Mouse (Mus musculus): Measurements from ENCODE around the gene Snx32.

Snx32 gene

GRCm38 (mm10) chr19:5510031-5511026 lies at the start of gene Snx32:
Gene Snx32 (minus strand): TSS chr19:5510538.
- CTCF ChIA-PET, result interaction anchor here (0.6 to 1.2 kb wide), 5 partner anchors 15 to 606 kb away, joined by 3 to 8 read pairs (median 3); partner anchors contain the start of genes Cfl1 and Mus81

- CTCF ChIA-PET, result interaction anchor here (0.6 to 2.1 kb wide), 2 partner anchors 9 to 409 kb away, joined by 3 to 7 read pairs; no protein-coding TSS in a partner anchor
Observed at GRCm38 (mm10) chr19:5559631-5560456, 49.5 kb upstream of the Snx32 start.

DNA sequence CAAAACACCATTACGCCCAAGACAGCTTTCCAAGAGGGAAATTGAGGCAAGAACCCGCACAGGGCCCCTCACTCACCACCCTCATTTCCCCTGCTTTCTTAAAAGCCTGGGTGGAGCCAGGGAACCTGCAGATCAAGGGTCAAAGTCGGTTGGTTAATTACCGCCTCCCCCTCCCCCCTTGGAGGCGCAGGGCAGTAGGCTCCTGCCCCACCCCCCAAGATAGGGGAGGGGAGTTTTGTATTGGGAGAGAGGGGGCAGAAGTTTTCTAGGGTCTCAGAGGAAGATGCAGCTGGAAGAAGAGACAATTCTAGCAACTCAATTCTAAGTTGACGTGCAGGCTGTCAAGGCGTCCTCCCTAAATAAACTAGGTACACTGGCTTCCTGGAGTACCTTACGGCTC lies 48.9 kb upstream of the Snx32 start:
- CTCF ChIA-PET, result interaction anchor here (0.6 to 2.1 kb wide), 2 partner anchors 10 to 408 kb away, joined by 3 to 7 read pairs; no protein-coding TSS in a partner anchor

GRCm38 (mm10) chr19:5558770-5559169 lies 48.4 kb upstream of the Snx32 start:
- CTCF ChIA-PET, result interaction anchor here (0.6 to 0.7 kb wide), 2 partner anchors 271 to 408 kb away, joined by 3 read pairs; no protein-coding TSS in a partner anchor

- CTCF ChIA-PET, result interaction anchor here (0.7 kb wide), 1 partner anchor 270 kb away, joined by 3 read pairs; no protein-coding TSS in a partner anchor
Observed at GRCm38 (mm10) chr19:5558169-5558568, 47.8 kb upstream of the Snx32 start.

- CTCF ChIA-PET, result no interaction called here
Observed at GRCm38 (mm10) chr19:5554212-5554611, 43.9 kb upstream of the Snx32 start.

- CTCF ChIA-PET, result no interaction called here
Observed at GRCm38 (mm10) chr19:5553802-5554201, 43.5 kb upstream of the Snx32 start.

- CTCF ChIA-PET, result no interaction called here
Observed at GRCm38 (mm10) chr19:5547471-5548056, 37.2 kb upstream of the Snx32 start.

DNA sequence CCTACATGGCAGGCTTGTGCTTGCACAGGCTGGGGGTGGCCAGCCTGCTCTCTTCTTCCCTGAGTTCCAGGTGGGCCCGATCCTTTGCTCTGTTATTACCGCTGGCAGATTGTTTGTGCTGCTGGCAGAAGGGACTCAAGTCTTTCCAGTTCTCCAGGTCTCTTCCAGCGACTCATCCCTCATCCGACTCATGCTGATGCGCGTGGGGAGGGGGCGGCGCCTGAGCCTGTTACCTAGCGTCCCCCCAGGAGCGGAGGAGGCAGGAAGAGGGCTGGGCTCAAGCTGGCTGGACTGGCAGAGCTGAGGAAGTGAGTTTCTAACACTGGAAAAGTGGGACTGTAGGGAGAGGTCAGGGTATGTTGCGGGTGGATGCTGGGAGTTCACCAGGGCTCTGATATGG lies 33.7 kb upstream of the Snx32 start:
- CTCF ChIA-PET, result interaction anchor here (0.6 kb wide), 1 partner anchor 32 kb away, joined by 4 read pairs; no protein-coding TSS in a partner anchor

- CTCF ChIA-PET, result no interaction called here
Observed at GRCm38 (mm10) chr19:5543362-5543761, 33.0 kb upstream of the Snx32 start.

GRCm38 (mm10) chr19:5538786-5539185 lies 28.4 kb upstream of the Snx32 start:
- CTCF ChIA-PET, result no interaction called here

DNA sequence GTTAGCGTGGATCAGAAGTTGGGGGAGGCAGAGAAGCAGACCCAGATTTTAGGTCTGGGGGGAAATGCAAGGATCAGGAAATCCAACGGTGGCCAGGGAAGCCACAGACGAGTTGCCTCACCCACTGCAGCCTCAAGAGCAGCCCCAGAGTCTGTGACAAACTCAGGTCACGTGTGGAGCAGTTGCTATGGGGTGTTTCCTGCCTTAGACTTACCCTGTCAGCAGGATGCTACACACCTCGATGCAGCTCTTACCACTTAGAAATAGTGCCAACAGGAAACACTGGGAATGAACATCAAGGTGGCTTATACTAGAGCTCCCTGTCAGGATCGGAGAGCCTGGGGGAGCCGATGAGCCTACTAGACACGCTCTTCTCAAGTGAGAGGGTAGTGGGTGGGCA lies 22.2 kb upstream of the Snx32 start:
- CTCF ChIA-PET, result interaction anchor here (0.7 kb wide), 1 partner anchor 296 kb away, joined by 3 read pairs; no protein-coding TSS in a partner anchor

- CTCF ChIA-PET, result interaction anchor here (0.6 to 2.4 kb wide), 4 partner anchors 39 to 196 kb away, joined by 3 to 16 read pairs (median 3); partner anchors contain the start of genes Ap5b1 and Ehbp1l1
Observed at GRCm38 (mm10) chr19:5530138-5530524, 19.8 kb upstream of the Snx32 start.

- CTCF ChIA-PET, result interaction anchor here (0.6 to 2.4 kb wide), 4 partner anchors 39 to 196 kb away, joined by 3 to 16 read pairs (median 3); partner anchors contain the start of genes Ap5b1 and Ehbp1l1
Observed at GRCm38 (mm10) chr19:5529325-5530137, 19.2 kb upstream of the Snx32 start.

DNA sequence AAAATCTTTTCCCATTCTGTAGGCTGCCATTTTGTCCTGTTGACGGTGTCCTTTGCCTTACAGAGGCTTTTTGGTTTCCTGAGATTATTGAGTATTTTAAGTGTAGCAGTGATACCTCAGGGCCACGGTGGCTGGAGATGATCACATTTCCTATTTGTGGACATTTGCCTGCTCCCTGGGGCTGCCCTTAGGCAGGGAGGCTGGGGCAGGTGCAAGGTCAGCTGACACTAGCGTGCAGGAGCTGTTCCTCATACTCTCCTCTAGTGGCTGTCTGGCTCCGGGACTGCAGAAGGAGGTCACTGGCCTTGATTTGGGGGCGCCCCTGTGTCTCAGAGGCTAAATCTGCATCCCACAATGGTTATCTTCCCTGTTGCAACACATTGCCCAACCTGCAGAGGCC lies 14.9 kb upstream of the Snx32 start:
- CTCF ChIA-PET, result no interaction called here

DNA sequence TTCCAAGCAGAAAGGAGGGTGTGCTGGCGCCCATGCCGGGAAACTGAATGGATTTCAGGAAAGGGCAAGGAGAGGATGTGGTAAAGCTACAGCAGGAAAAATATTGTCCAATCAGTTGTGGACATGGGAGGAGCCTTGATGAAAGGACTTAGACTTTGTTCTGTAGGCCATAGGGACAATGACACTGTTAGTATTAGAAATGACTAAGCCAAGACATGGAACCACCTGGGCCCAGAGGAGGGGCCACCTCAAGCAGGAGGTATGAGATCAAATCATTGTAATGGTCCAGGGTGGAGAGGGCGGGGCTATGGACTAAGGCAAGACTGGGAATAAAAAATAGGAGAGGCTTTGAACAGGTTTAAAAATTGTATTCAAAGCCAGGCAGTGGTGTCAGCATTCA lies 8.4 kb upstream of the Snx32 start:
- CTCF ChIA-PET, result interaction anchor here (0.6 kb wide), 1 partner anchor 1107 kb away, joined by 3 read pairs; no protein-coding TSS in a partner anchor

DNA sequence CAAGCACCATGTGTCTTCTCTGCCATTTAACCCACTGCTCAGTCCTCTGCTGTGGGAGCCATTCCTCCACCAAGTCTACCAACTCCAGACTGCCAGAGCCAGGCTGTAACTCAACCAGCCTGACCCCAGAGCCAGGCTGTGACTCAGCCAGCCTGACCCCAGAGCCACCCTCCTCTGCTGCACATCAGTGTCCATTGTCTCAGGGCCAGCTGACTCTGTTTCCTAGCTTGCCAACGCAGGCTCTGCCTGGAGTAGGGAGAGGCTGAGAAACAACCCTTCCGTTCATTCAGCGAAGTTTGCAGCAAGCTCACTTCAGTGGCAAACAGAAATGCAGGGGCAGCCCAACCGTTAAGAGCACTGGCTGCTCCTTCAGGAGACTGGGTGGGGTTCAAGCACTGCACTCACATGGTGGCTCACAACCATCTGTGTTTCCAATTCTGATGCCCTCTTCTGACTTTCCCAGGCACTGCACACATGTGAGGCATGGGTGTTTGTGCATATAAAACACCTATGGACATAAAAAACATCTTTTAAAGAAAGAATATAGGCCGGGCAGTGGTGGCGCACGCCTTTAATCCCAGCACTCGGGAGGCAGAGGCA lies 6.7 kb upstream of the Snx32 start:
- CTCF ChIA-PET, result no interaction called here

GRCm38 (mm10) chr19:5515840-5516777 lies 5.8 kb upstream of the Snx32 start:
- CTCF ChIA-PET, result no interaction called here

DNA sequence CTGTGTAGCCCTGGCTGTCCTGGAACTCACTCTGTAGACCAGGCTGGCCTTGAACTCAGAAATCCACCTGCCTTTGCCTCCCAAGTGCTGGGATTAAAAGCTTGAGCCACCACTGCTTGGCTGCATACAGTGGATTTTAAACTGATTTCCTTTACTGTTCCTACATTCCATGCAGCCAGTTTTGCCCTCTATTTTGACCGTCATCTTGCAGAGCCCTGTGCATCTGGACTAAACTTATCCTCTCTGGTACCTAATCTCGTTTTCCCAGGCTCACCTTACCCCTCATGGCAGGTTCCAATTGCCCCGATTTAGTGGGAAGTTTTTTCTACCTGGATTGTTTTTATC lies 2.6 kb upstream of the Snx32 start:
- CTCF ChIA-PET, result no interaction called here
